Mouse (Mus musculus): Measurements from ENCODE around the gene Rai1.

DNA sequence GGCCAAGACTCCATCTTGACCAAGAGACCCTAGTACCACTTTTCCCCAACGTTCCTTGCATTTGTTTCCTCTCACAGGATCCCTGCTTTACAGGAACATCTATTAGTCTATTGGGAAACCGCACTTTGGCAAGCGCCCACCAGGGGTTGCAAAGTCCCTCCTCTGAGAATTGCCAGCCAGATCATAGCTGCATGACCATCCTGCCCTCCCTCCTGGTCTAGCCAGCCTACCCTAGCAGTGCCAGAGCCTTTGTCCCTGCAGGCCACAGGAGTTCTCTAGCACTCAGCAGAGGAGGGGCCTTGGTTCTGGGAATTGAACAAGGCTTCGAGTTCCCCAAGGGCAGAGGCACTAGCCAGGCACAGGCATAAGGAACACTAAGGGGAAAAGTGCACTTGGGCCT is 119.9 kb downstream of the Rai1 start:
- TF ChIP-seq POLR2A (IDR thresholded peaks at IDR 0.05; ENCODE audit: insufficient read depth, low read depth, low read length) (no peak), CTCF (IDR thresholded peaks at IDR 0.05; ENCODE audit: insufficient read depth, low read depth, low read length) (no peak)
